Mouse (Mus musculus) lung, embryonic 16.5 days (tissue): Measurements from ENCODE around the gene Ube2e2. TPM values are rescaled to one million over a fixed set of nuclear protein-coding genes. Genes with fewer than 3 reads are reported as not detected.
A peak's percentile ranks its signal among the peaks of the same experiment; 100 is the strongest.

ENCODE experiments used
- ATAC-seq: fragments of 200-750 bp; cut with Nextera tagmentation; 2 replicates; pipeline ENCODE4 v1.8.0; 2017; ENCODE audit warnings: low read depth, mild to moderate bottlenecking, moderate library complexity
- H3K27ac ChIP-seq: fragments of 300-500 bp; sonication (generic); 2 replicates; pipeline ENCODE4 v1.5.1; 2014; ENCODE audit warnings: mild to moderate bottlenecking, control low read depth, low read length
- H3K27me3 ChIP-seq: fragments of 300-500 bp; sonication (generic); 2 replicates; pipeline ENCODE4 v1.6.1; 2014; ENCODE audit warnings: low read depth, low read length, mixed read lengths; ENCODE audit not compliant: control insufficient read depth, insufficient read depth
- H3K36me3 ChIP-seq: fragments of 300-500 bp; sonication (generic); 2 replicates; pipeline ENCODE4 v1.6.1; 2014; ENCODE audit warnings: low read length; ENCODE audit not compliant: control insufficient read depth, insufficient read depth
- H3K4me1 ChIP-seq: fragments of 300-500 bp; sonication (generic); replicated peaks from 2 replicates; pipeline ENCODE4 v1.6.1; 2014; ENCODE audit warnings: low read length, mixed read lengths; ENCODE audit not compliant: control insufficient read depth, insufficient read depth
- H3K4me2 ChIP-seq: fragments of 300-500 bp; sonication (generic); 2 replicates; pipeline ENCODE4 v1.6.1; 2014; ENCODE audit warnings: low read depth, low read length, control low read depth
- H3K4me3 ChIP-seq: fragments of 300-500 bp; sonication (generic); 2 replicates; pipeline ENCODE4 v1.5.1; 2014; ENCODE audit warnings: mild to moderate bottlenecking, low read length, control low read depth
- H3K9ac ChIP-seq: fragments of 300-500 bp; sonication (generic); 2 replicates; pipeline ENCODE4 v1.6.1; 2014; ENCODE audit warnings: low read length, control low read depth
- H3K9me3 ChIP-seq: fragments of 300-500 bp; sonication (generic); 2 replicates; pipeline ENCODE4 v1.6.1; 2016; ENCODE audit warnings: low read length; ENCODE audit not compliant: control insufficient read depth
- WGBS: fragments of 180-500 bp; shearing (Covaris S2); extraction: QIAGEN DNeasy Blood & Tissue Kit; methylation state at CpG from one replicate; pipeline ENCODE4 v1.1.7; 2014; 5-methylcytosine and 5-hydroxymethylcytosine counted together
- polyA plus RNA-seq: library from polyadenylated mRNA; unstranded; fragments of >200 nt; fragmentation: Nextera tagmentation; extraction: Ambion mirVana; gene quantifications from 2 replicates; pipeline ENCODE4 v1.2.1, GENCODE M21; 2015

Gene Ube2e2
- polyA plus RNA-seq, 1 experiment from 2014 or later = 57.7 TPM

DNA sequence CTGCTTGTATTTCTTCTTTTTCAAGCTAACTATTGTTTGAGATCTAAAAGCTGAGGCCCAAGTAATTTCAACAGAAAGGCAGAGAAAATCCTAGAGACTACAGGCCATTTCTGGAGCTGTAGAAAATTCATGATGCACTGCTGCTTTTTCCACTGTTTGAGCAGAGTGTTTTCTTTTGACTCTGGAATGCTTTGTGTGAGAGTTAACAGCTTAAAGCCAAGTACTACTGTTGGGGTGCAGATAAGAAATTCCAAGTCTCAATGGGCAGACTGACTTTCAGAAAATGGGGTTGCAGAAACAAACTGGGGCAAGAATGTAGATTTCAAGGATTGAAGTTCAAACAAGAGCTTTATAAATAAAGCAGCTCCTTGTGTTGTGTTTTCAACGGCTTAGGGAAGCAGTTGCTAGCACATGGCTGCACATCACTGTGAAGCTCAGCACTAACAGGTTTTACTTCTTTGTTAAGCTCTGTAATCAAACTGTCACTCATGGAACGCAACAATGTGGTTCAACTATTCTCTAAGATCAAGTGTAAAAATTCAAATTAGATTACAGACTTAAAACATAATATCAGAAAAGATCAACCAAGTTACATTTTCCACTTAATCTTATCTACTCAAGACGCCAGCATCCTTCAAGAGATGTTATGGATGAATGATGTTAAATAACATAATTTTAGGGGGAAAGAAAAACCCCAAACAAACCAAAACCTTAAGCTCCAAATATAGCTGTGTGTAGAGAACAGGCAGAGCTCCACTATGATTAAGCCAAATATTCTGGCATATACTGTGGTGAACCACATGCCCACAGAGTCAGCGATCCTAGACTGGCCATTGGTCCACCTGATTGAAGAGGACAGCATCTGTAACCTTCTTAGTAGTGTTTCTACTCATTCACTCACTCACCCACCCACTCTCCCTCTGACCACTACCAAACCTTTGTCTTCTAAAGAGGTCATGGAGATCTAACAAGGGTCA is 236.0 kb downstream of the Ube2e2 start:
- 62% methylated on average over 4 of the region's 4 CpGs for WGBS
- H3K27me3 ChIP-seq = no peaks in the 10 kb centered on the region
- H3K27ac ChIP-seq = peak overlapping the region; percentile 7; the same call in 1 of the 2 replicates
- peaks cover 4% of the 10 kb centered on the region; the same call in 1 of the 2 replicates for H3K4me1 ChIP-seq
- H3K9ac ChIP-seq = no peak overlapping the region
- H3K9me3 ChIP-seq = peaks cover 7% of the 10 kb centered on the region; the same call in 1 of the 2 replicates
- no peak overlapping the region for H3K4me2 ChIP-seq
- H3K36me3 ChIP-seq = peaks cover 2% of the 10 kb centered on the region; the same call in 1 of the 2 replicates
- ATAC-seq = peak; percentile 51; the same call in 1 of the 2 replicates
- H3K4me3 ChIP-seq = no peak overlapping the region

GRCm38 (mm10) chr14:18649123-18649675 is 244.9 kb downstream of the Ube2e2 start:
- H3K27me3 ChIP-seq = no peaks in the 10 kb centered on the region
- no peaks in the 10 kb centered on the region for H3K36me3 ChIP-seq
- no peak for ATAC-seq
- no peak overlapping the region for H3K9ac ChIP-seq
- 62% methylated on average over 2 of the region's 2 CpGs for WGBS
- no peak overlapping the region for H3K27ac ChIP-seq
- no peak overlapping the region for H3K4me3 ChIP-seq
- H3K4me2 ChIP-seq = no peak overlapping the region
- no peaks in the 10 kb centered on the region for H3K4me1 ChIP-seq
- no peaks in the 10 kb centered on the region for H3K9me3 ChIP-seq

DNA sequence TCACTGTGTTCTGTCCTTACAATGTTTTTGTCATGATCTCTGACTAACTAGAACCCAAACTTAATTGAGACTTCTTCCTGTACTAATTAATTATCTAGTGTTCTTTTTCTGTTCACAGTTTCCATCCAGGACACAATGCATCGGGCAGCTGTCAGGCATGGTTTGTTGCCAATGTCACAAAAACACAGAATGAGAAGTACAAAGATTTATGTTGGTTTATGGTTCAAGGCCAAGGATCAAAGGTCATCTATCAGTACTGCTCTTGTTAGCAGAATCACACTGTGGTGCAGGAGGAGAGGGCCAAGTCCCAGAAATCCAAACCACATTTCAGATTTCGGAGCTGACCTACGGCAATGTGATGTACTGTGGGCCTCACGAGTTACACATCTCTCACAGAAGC is 252.4 kb downstream of the Ube2e2 start:
- H3K9ac ChIP-seq = no peak overlapping the region

GRCm38 (mm10) chr14:18638753-18639456 is 255.2 kb downstream of the Ube2e2 start:
- H3K9ac ChIP-seq = no peak overlapping the region
- H3K4me3 ChIP-seq = no peak overlapping the region
- H3K36me3 ChIP-seq = no peaks in the 10 kb centered on the region
- H3K4me1 ChIP-seq = no peaks in the 10 kb centered on the region
- no peak overlapping the region for H3K4me2 ChIP-seq
- no peaks in the 10 kb centered on the region for H3K9me3 ChIP-seq
- ATAC-seq = no peak
- H3K27me3 ChIP-seq = no peaks in the 10 kb centered on the region
- H3K27ac ChIP-seq = no peak overlapping the region
- WGBS = 51% methylated on average over 2 of the region's 2 CpGs

More for the DNA sequence above, 252.4 kb downstream of the Ube2e2 start:
- no peak overlapping the region for H3K4me3 ChIP-seq
- ATAC-seq = no peak
- H3K4me2 ChIP-seq = no peak overlapping the region
- WGBS = 74% methylated on average over 4 of the region's 4 CpGs
- H3K9me3 ChIP-seq = no peaks in the 10 kb centered on the region
- H3K36me3 ChIP-seq = no peaks in the 10 kb centered on the region
- H3K27ac ChIP-seq = no peak overlapping the region
- no peaks in the 10 kb centered on the region for H3K4me1 ChIP-seq
- H3K27me3 ChIP-seq = no peaks in the 10 kb centered on the region

DNA sequence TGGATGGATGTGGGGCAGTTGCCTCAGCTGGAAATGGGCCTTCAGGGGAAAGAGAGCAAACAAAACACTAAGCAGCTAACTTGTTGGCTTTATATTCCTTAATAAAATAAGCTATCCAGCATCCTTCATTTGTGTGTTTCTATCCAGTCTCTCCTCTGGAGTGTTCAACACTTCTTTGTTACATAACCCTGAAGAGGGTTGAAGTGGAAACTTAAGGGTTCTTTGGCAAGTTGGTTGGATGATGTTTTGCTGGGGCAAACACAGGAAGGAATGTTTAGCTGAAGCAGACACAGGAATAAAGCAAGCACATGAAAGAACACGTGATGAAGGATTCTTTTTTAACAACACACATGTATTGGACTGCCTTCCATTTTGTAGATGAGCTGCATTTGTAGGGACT is 256.3 kb downstream of the Ube2e2 start:
- WGBS = 59% methylated on average over 1 of the region's 1 CpGs
- no peaks in the 10 kb centered on the region for H3K27me3 ChIP-seq
- no peak overlapping the region for H3K4me2 ChIP-seq
- H3K9me3 ChIP-seq = no peaks in the 10 kb centered on the region
- H3K27ac ChIP-seq = no peak overlapping the region
- no peak overlapping the region for H3K9ac ChIP-seq
- no peaks in the 10 kb centered on the region for H3K4me1 ChIP-seq
- no peaks in the 10 kb centered on the region for H3K36me3 ChIP-seq
- H3K4me3 ChIP-seq = no peak overlapping the region
- peak; percentile 77 for ATAC-seq

GRCm38 (mm10) chr14:18628170-18628569 is 265.9 kb downstream of the Ube2e2 start:
- H3K4me2 ChIP-seq = no peak overlapping the region
- no peaks in the 10 kb centered on the region for H3K4me1 ChIP-seq
- no peaks in the 10 kb centered on the region for H3K9me3 ChIP-seq
- no peaks in the 10 kb centered on the region for H3K27me3 ChIP-seq
- H3K27ac ChIP-seq = no peak overlapping the region
- H3K4me3 ChIP-seq = no peak overlapping the region
- H3K36me3 ChIP-seq = no peaks in the 10 kb centered on the region
- WGBS = 61% methylated on average over 1 of the region's 1 CpGs
- no peak overlapping the region for H3K9ac ChIP-seq
- ATAC-seq = no peak

DNA sequence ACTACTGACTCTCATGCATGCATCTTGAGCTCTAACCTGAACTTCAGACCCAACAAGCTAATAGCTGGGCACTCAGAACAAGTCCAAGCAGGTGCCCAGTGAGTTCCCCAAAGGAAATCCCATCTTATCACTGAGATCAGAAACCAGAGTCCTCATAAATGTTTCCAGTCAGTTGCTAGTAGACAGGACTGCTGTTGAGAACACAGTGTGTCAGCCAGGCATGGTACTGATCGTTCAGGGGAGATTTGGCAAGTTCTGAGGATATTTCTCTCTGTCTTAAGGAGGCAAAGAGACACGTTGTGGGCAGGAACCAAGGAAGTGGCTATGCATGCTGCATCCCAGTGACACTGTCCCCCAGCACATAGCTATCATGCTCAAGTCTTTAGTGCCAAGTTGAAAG is 275.5 kb downstream of the Ube2e2 start:
- no peak overlapping the region for H3K27ac ChIP-seq
- H3K4me2 ChIP-seq = no peak overlapping the region
- H3K9me3 ChIP-seq = no peaks in the 10 kb centered on the region
- no peaks in the 10 kb centered on the region for H3K36me3 ChIP-seq
- no peak for ATAC-seq
- no peaks in the 10 kb centered on the region for H3K4me1 ChIP-seq
- H3K4me3 ChIP-seq = no peak overlapping the region
- no peak overlapping the region for H3K9ac ChIP-seq
- H3K27me3 ChIP-seq = no peaks in the 10 kb centered on the region
- 66% methylated on average over 2 of the region's 2 CpGs for whole genome bisulfite sequencing

DNA sequence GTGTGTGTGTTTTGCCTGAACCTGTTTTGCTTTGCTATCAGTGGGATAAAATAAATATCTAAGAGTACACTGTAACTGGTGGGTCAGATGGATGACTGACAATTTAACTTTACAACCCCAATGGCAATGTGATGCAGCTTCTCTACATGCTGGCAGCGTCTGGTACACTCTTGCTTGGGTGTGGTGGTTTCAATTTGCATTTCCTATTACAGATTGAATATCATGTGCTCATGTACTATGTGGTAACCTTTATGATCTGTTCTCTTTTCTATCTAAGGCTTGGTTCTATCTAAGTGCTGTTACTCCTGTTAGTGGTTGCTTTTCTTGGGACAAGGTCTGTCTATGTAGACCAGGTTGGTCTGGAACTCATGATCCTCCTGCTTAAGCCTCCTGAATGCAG is 292.1 kb downstream of the Ube2e2 start:
- no peaks in the 10 kb centered on the region for H3K36me3 ChIP-seq
- no peaks in the 10 kb centered on the region for H3K27me3 ChIP-seq
- H3K4me1 ChIP-seq = no peaks in the 10 kb centered on the region
- 81% methylated on average over 1 of the region's 1 CpGs for WGBS
- H3K4me2 ChIP-seq = no peak overlapping the region
- no peak overlapping the region for H3K27ac ChIP-seq
- no peak overlapping the region for H3K4me3 ChIP-seq
- no peak for ATAC-seq
- H3K9ac ChIP-seq = no peak overlapping the region
- H3K9me3 ChIP-seq = no peaks in the 10 kb centered on the region
